Mouse (Mus musculus) CH12.LX (cell line): Measurements from ENCODE around the gene Mon1a.
A peak's percentile ranks its signal among the peaks of the same experiment; 100 is the strongest.

Experiments used
- CHD1 ChIP-seq: IDR thresholded peaks from 2 replicates; pipeline ENCODE4 v1.6.1; 2012; ENCODE audit warnings: low read depth, low read length, improper control_type of control experiment, inconsistent platforms
- CHD2 ChIP-seq: IDR thresholded peaks from 2 replicates; pipeline ENCODE4 v1.6.1; 2011; ENCODE audit warnings: low read length, improper control_type of control experiment
- CTCF ChIP-seq, 2 experiments: IDR thresholded peaks in 1 of 2; conservative IDR thresholded peaks in 1 of 2; 2 replicates each; pipeline ENCODE4 v1.5.1; 2011 to 2012; ENCODE audit warnings: low read depth in 2 of 2, low read length in 2 of 2, improper control_type of control experiment in 1 of 2, inconsistent platforms in 1 of 2, mild to moderate bottlenecking in 1 of 2, moderate library complexity in 1 of 2
- E2F4 ChIP-seq: IDR thresholded peaks from 2 replicates; pipeline ENCODE4 v1.6.1; 2011; ENCODE audit warnings: low read depth, low read length, improper control_type of control experiment; ENCODE audit not compliant: insufficient replicate concordance
- EP300 ChIP-seq: IDR thresholded peaks from 2 replicates; pipeline ENCODE4 v1.6.1; 2011; ENCODE audit warnings: low read length, improper control_type of control experiment
- MAFK ChIP-seq: IDR thresholded peaks from 2 replicates; pipeline ENCODE4 v1.6.1; 2011; ENCODE audit warnings: low read length, improper control_type of control experiment; ENCODE audit not compliant: insufficient replicate concordance
- MAX ChIP-seq: IDR thresholded peaks from 2 replicates; pipeline ENCODE4 v1.6.1; 2011; ENCODE audit warnings: low read length, improper control_type of control experiment
- NELFE ChIP-seq: IDR thresholded peaks from 2 replicates; pipeline ENCODE4 v1.6.1; 2011; ENCODE audit warnings: low read depth, low read length, improper control_type of control experiment
- NRF1 ChIP-seq: IDR thresholded peaks from 2 replicates; pipeline ENCODE4 v1.6.1; 2014; ENCODE audit warnings: low read depth, mild to moderate bottlenecking, inconsistent platforms, low read length, improper control_type of control experiment, moderate library complexity
- POLR2A ChIP-seq: IDR thresholded peaks from 2 replicates; pipeline ENCODE4 v1.6.1; 2011; ENCODE audit warnings: low read depth, mild to moderate bottlenecking, improper control_type of control experiment, low read length
- POLR2AphosphoS2 ChIP-seq: IDR thresholded peaks from 2 replicates; pipeline ENCODE4 v1.6.1; 2011; ENCODE audit warnings: low read depth, low read length, improper control_type of control experiment
- RCOR1 ChIP-seq: conservative IDR thresholded peaks from 2 replicates; pipeline ENCODE4 v1.6.1; 2012; ENCODE audit warnings: low read depth, mild to moderate bottlenecking, inconsistent platforms, low read length, improper control_type of control experiment

DNA sequence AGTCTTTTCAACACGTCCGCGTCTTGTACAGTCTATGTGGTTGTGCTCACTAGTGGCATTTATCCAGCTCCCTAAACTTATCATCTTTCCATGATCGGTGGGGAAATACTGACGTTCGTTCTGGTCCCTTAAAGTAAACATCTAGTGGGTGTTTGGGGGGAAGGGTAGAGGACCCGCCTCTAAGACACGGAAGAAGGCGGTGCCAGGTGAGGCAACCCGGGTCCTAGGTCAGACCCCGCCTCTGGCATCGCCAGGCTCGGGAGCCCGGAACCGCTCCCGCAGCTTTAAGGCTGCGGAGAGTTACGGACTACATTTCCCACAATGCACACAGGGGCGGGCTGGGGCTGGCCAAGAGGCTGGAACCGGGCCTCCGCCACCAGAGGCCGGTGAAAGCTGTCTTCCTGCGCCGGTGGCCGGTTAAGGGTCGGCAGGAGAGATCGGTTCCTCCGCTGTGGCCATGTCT, at the start of gene Mon1a:
- no peak for TF ChIP-seq E2F4
- TF ChIP-seq POLR2A: peak; percentile 80
- TF ChIP-seq EP300: no peak
- no peak for TF ChIP-seq CTCF (conservative IDR thresholded peaks at IDR 0.05 in 1 of 2, IDR thresholded peaks at IDR 0.05 in 1 of 2; ENCODE audit: low read depth in 2 of 2, low read length in 2 of 2)
- TF ChIP-seq CHD2: peak; percentile 77
- no peak for TF ChIP-seq NELFE
- TF ChIP-seq CHD1: no peak
- TF ChIP-seq RCOR1: no peak
- no peak for TF ChIP-seq MAFK
- TF ChIP-seq POLR2AphosphoS2: 0 out of 2 replicates have a peak, but pooled peaks have one; percentile 43
- TF ChIP-seq NRF1: peak; percentile 57
- TF ChIP-seq MAX: no peak
